Mouse (Mus musculus): ENCODE results near the gene Lix1l. TPM values are rescaled to one million over a fixed set of nuclear protein-coding genes. Genes with fewer than 3 reads are reported as not detected.

Lix1l gene
- polyA plus RNA-seq, 1 experiment from 2014 or later = 7.4 TPM

DNA sequence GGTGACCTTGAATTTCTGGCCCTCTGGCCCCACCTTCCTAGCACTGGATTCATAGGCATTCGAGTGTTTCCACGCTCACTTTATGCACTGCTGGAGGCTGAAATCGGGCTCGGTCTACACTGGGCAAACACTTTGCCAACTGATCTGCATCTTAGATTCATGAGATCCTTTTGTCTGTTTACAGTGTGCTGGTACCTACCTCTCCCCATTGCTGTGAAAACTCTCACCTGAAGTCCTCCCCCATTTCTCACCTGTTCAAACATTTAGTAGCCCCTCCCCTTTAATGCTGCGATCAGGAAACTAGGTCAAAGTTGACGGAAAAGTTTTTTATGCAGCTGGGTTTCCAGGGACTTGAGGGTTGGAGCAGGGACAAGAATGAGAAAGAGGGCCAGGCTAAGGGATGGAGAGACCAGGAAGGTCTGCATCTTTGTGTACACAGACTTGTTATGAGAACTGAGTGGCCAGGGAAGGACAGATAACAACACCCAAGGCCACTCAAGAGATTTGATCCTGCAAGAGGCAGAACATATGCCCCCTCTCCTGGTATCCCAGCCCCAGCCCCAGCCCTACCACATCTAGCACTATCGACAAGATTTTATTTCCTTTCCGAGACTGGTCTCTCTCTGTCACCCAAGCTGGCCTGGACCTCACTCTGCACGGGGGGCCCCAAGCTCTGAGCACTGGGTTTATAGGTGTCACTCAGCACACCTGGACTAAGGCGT lies 36.9 kb upstream of the Lix1l start:
- Histone ChIP-seq H3K9ac (ENCODE audit: low read length) (no peak overlapping the region), H3K27ac (ENCODE audit: low read depth, low read length) (no peak overlapping the region)
- 84% methylated on average over 10 of the region's 10 CpGs for WGBS

DNA sequence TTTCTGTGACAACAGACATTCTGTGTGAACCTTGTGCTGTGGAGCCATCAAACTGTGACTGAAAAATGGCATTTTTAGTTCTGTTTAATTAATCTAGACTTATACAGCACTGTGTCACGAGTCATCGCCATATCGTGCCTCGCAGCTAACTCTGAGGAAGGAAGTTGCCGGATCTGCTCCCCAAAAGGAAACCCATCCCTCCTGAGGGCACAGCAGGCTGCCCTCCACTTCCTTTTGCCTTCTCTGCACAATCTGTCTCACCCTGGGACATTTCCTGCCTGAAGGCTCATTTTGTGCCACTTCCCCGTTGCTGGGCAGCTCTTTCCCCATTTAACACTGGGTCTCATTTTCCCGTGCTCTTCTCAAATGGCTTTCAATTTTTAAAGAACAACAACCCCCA lies 36.3 kb upstream of the Lix1l start:
- no peak for DNase-seq (ENCODE audit: low spot score)
- Histone ChIP-seq H3K4me1 (ENCODE audit: control insufficient read depth, insufficient read depth, low read length) (peaks cover 15% of the 10 kb centered on the region), H3K36me3 (ENCODE audit: control insufficient read depth, insufficient read depth, low read length) (peaks cover 19% of the 10 kb centered on the region), H3K27me3 (replicated peaks; ENCODE audit: control insufficient read depth, insufficient read depth, low read length) (no peaks in the 10 kb centered on the region), H3K4me2 (ENCODE audit: low read length) (no peak overlapping the region), H3K9ac (ENCODE audit: low read length) (no peak overlapping the region), H3K4me3 (ENCODE audit: low read depth, low read length) (no peak overlapping the region), H3K27ac (ENCODE audit: low read depth, low read length) (no peak overlapping the region), H3K9me3 (replicated peaks; ENCODE audit: control insufficient read depth, low read length) (no peaks in the 10 kb centered on the region)
- no peak for ATAC-seq
- 86% methylated on average over 7 of the region's 7 CpGs for WGBS

More for the DNA sequence above, 36.9 kb upstream of the Lix1l start:
- ATAC-seq (no peak), DNase-seq (ENCODE audit: low spot score) (no peak)
- Histone ChIP-seq H3K4me2 (ENCODE audit: low read length) (no peak overlapping the region), H3K4me1 (ENCODE audit: control insufficient read depth, insufficient read depth, low read length) (peaks cover 20% of the 10 kb centered on the region), H3K4me3 (ENCODE audit: low read depth, low read length) (no peak overlapping the region), H3K36me3 (ENCODE audit: control insufficient read depth, insufficient read depth, low read length) (peaks cover 22% of the 10 kb centered on the region), H3K9me3 (replicated peaks; ENCODE audit: control insufficient read depth, low read length) (no peaks in the 10 kb centered on the region), H3K27me3 (replicated peaks; ENCODE audit: control insufficient read depth, insufficient read depth, low read length) (no peaks in the 10 kb centered on the region)

DNA sequence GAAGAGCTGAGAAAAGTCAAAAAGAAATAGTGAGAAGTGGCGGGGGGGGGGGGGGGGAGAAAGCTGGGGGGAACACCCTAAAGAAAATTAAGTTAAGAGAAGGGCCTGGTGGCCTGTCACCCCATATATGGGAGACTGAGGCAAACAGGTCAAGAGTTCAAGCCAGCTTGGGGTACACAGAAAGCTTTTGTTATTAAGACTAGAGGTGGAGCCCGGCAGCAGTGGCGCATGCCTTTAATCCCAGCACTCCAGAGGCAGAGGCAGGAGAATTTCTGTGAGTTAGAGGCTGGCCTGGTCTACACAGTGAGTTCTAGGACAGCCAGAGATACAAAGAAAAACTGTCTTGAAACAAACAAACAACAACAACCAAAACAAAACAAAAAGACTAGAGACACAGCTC lies 35.8 kb upstream of the Lix1l start:
- peaks cover 15% of the 10 kb centered on the region for H3K36me3 ChIP-seq (ENCODE audit: control insufficient read depth, insufficient read depth, low read length)
- H3K4me3 ChIP-seq (ENCODE audit: low read depth, low read length) = no peak overlapping the region
- WGBS = 80% methylated on average over 3 of the region's 3 CpGs
- H3K27me3 ChIP-seq (replicated peaks; ENCODE audit: control insufficient read depth, insufficient read depth, low read length) = no peaks in the 10 kb centered on the region
- H3K4me1 ChIP-seq (ENCODE audit: control insufficient read depth, insufficient read depth, low read length) = peaks cover 10% of the 10 kb centered on the region
- no peak for ATAC-seq
- no peak overlapping the region for H3K27ac ChIP-seq (ENCODE audit: low read depth, low read length)
- no peak overlapping the region for H3K4me2 ChIP-seq (ENCODE audit: low read length)
- DNase-seq (ENCODE audit: low spot score) = no peak
- H3K9me3 ChIP-seq (replicated peaks; ENCODE audit: control insufficient read depth, low read length) = no peaks in the 10 kb centered on the region
- no peak overlapping the region for H3K9ac ChIP-seq (ENCODE audit: low read length)

DNA sequence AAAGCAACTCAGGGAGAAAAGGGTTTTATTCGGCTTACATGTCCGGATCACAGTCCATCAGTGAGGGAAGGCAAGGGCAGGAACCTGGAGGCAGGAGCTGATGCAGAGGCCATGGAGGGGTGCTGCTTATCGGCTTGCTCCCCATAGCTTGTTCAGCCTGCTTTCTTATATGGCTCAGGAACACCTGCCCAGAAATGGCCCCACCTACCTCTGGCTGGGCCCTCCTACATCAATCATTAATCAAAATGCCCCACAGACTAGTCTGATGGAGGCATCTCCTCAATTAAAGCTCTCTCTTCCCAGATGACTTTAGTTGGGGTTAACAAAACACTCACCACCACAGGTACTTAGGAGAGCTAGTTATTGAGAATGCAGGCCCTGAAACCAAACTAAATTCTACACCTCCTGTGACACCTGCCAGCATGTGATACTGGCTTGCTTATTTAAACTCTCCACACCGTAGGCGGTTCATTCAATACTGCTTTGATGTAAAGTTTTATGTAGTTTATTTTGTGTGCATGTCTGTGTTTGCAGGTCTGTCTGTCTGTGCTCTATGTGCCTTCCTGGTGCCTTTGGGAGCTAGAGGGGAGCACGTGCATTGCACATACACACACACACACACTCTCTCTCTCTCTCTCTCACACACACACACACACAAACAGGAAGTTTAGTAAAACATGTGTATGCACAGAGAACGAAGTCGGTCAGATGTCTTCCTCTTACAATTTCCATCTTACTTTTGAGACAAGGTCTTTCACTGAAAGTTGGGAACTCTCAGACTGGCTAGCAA lies 34.1 kb upstream of the Lix1l start:
- no peak overlapping the region for H3K27ac ChIP-seq (ENCODE audit: low read depth, low read length)
- no peak for DNase-seq (ENCODE audit: low spot score)
- H3K4me1 ChIP-seq (ENCODE audit: control insufficient read depth, insufficient read depth, low read length) = no peaks in the 10 kb centered on the region
- H3K4me2 ChIP-seq (ENCODE audit: low read length) = no peak overlapping the region
- WGBS = 86% methylated on average over 8 of the region's 8 CpGs
- no peak overlapping the region for H3K9ac ChIP-seq (ENCODE audit: low read length)
- no peaks in the 10 kb centered on the region for H3K9me3 ChIP-seq (replicated peaks; ENCODE audit: control insufficient read depth, low read length)
- ATAC-seq = no peak
- no peaks in the 10 kb centered on the region for H3K27me3 ChIP-seq (replicated peaks; ENCODE audit: control insufficient read depth, insufficient read depth, low read length)
- no peak overlapping the region for H3K4me3 ChIP-seq (ENCODE audit: low read depth, low read length)
- no peaks in the 10 kb centered on the region for H3K36me3 ChIP-seq (ENCODE audit: control insufficient read depth, insufficient read depth, low read length)

DNA sequence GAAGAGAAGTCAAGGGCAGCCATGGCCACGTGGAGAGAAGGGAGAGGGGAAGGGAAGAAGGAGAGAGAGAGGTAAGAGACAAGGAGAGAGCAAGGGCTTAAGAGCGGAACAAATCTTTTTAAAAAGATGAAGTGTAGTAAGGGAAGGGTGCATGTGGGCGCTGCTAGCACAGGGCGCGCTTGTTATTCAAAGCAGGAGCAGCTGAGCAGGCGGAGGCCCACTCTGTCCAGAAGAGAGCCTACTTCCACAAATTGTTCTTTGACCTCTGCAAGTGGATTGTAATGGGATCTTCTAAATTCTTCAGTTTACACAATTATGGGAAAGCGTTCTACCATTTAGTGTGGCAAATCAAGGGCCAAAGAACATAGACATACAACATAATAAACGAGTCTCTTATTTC lies 32.3 kb upstream of the Lix1l start:
- no peaks in the 10 kb centered on the region for H3K9me3 ChIP-seq (replicated peaks; ENCODE audit: control insufficient read depth, low read length)
- no peak for ATAC-seq
- no peaks in the 10 kb centered on the region for H3K27me3 ChIP-seq (replicated peaks; ENCODE audit: control insufficient read depth, insufficient read depth, low read length)
- no peak overlapping the region for H3K27ac ChIP-seq (ENCODE audit: low read depth, low read length)
- no peak for DNase-seq (ENCODE audit: low spot score)
- WGBS = 84% methylated on average over 8 of the region's 8 CpGs
- no peaks in the 10 kb centered on the region for H3K36me3 ChIP-seq (ENCODE audit: control insufficient read depth, insufficient read depth, low read length)
- H3K4me1 ChIP-seq (ENCODE audit: control insufficient read depth, insufficient read depth, low read length) = no peaks in the 10 kb centered on the region
- no peak overlapping the region for H3K4me2 ChIP-seq (ENCODE audit: low read length)
- H3K9ac ChIP-seq (ENCODE audit: low read length) = no peak overlapping the region
- no peak overlapping the region for H3K4me3 ChIP-seq (ENCODE audit: low read depth, low read length)

DNA sequence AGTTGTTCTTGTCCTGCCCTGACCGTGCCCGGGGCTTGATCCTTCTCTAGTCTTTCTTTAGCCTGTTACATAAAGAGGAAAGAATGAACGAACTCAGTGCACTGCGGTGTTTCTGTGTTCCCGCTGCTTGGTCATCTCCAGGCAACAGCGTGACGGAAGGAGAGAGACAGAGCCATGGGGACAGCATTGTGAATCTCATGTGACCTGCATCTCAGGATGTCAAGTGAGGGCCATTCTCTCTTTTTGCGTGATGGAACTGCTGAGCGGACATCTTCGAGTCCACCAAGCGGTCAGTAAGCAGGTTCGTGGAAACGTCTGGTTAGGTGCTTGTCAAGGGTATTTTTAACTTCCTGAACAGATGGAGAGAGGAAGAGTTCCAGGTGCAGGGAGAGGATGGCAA lies 31.4 kb upstream of the Lix1l start:
- WGBS = 92% methylated on average over 13 of the region's 13 CpGs
- Histone ChIP-seq H3K36me3 (ENCODE audit: control insufficient read depth, insufficient read depth, low read length) (no peaks in the 10 kb centered on the region), H3K9me3 (replicated peaks; ENCODE audit: control insufficient read depth, low read length) (no peaks in the 10 kb centered on the region), H3K27ac (ENCODE audit: low read depth, low read length) (no peak overlapping the region), H3K4me2 (ENCODE audit: low read length) (no peak overlapping the region), H3K4me1 (ENCODE audit: control insufficient read depth, insufficient read depth, low read length) (no peaks in the 10 kb centered on the region), H3K27me3 (replicated peaks; ENCODE audit: control insufficient read depth, insufficient read depth, low read length) (no peaks in the 10 kb centered on the region), H3K9ac (ENCODE audit: low read length) (no peak overlapping the region), H3K4me3 (ENCODE audit: low read depth, low read length) (no peak overlapping the region)
- no peak for ATAC-seq
- no peak for DNase-seq (ENCODE audit: low spot score)

DNA sequence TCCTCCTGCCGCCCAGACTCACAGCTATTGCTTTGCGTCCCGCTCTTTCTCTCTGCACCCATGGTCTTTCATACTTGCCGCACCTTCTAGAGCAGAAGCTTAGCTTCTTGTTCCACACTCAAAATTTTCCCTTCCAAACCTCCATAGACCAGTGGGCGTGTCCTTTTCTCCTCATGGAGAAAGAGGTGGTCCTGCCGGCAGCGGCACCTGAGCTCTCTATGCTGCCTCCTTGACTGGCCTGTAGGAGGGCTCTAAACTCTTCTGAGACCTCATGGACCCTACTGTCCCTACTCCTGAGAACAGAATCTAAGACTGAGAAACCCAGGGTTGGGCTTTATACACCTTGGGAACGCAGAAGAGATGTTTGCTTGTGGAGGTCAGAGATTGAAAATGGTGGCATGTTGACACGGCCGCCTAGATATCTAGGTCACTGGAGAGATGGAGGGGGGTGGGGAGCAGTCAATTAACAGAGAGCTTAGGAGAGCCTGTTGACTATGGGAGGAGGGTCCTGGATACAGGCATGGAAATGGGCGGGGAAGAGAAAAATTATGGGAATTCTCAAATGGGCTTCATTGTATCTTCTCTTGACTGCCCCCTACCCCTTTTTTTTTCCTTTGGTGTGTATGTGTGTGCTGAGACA lies 30.9 kb upstream of the Lix1l start:
- Histone ChIP-seq H3K36me3 (ENCODE audit: control insufficient read depth, insufficient read depth, low read length) (no peaks in the 10 kb centered on the region), H3K4me3 (ENCODE audit: low read depth, low read length) (no peak overlapping the region), H3K27me3 (replicated peaks; ENCODE audit: control insufficient read depth, insufficient read depth, low read length) (no peaks in the 10 kb centered on the region), H3K4me1 (ENCODE audit: control insufficient read depth, insufficient read depth, low read length) (no peaks in the 10 kb centered on the region), H3K4me2 (ENCODE audit: low read length) (no peak overlapping the region), H3K9me3 (replicated peaks; ENCODE audit: control insufficient read depth, low read length) (no peaks in the 10 kb centered on the region), H3K9ac (ENCODE audit: low read length) (no peak overlapping the region), H3K27ac (ENCODE audit: low read depth, low read length) (no peak overlapping the region)
- DNase-seq (ENCODE audit: low spot score) = no peak
- 92% methylated on average over 11 of the region's 11 CpGs for WGBS
- ATAC-seq = no peak

DNA sequence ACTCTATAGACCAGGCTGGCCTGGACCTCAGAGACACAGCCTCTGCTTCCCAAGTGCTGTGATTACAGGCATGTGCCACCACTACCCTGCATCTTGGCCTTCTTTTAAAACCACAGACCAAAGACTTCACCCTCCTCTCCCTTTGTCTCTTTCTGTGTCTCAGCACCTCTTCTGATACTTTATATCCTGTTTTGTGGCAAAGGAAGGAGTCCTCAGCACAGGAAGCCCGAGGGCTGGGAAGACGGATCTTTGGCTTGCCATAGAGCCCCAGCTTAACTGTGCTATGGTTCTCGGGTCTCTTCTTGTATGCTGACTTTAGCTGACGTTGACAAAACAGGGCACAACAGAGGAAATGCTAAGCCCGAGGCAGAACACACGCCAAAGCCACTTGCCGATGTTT lies 30.3 kb upstream of the Lix1l start:
- H3K4me2 ChIP-seq (ENCODE audit: low read length) = no peak overlapping the region
- no peak overlapping the region for H3K4me3 ChIP-seq (ENCODE audit: low read depth, low read length)
- H3K4me1 ChIP-seq (ENCODE audit: control insufficient read depth, insufficient read depth, low read length) = no peaks in the 10 kb centered on the region
- no peak for DNase-seq (ENCODE audit: low spot score)
- H3K27ac ChIP-seq (ENCODE audit: low read depth, low read length) = no peak overlapping the region
- no peaks in the 10 kb centered on the region for H3K27me3 ChIP-seq (replicated peaks; ENCODE audit: control insufficient read depth, insufficient read depth, low read length)
- 78% methylated on average over 7 of the region's 7 CpGs for WGBS
- ATAC-seq = no peak
- no peak overlapping the region for H3K9ac ChIP-seq (ENCODE audit: low read length)
- H3K36me3 ChIP-seq (ENCODE audit: control insufficient read depth, insufficient read depth, low read length) = no peaks in the 10 kb centered on the region
- H3K9me3 ChIP-seq (replicated peaks; ENCODE audit: control insufficient read depth, low read length) = no peaks in the 10 kb centered on the region

DNA sequence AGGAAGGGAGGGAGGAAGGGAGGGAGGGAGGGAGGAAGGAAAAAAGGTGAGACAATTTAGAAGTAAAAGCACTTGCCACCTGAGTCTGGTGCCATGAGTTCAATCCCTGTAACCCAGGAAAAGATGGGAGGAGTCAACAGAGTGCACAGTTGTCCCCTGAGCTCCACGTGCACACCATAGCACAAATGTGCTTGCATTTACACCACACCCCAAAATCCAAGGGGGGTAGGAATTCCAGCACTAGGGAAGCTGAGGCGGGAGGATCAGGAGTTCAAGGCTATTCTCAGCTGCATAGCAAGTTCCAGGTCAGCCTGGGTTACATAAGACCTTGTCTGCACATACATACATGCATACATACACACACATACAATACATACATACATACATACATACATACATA lies 29.6 kb upstream of the Lix1l start:
- Histone ChIP-seq H3K27me3 (replicated peaks; ENCODE audit: control insufficient read depth, insufficient read depth, low read length) (no peaks in the 10 kb centered on the region), H3K9me3 (replicated peaks; ENCODE audit: control insufficient read depth, low read length) (no peaks in the 10 kb centered on the region), H3K36me3 (ENCODE audit: control insufficient read depth, insufficient read depth, low read length) (no peaks in the 10 kb centered on the region), H3K9ac (ENCODE audit: low read length) (no peak overlapping the region), H3K4me1 (ENCODE audit: control insufficient read depth, insufficient read depth, low read length) (0 out of 2 replicates have a peak, but pooled peaks cover under 1% of the 10 kb centered on the region), H3K27ac (ENCODE audit: low read depth, low read length) (no peak overlapping the region), H3K4me3 (ENCODE audit: low read depth, low read length) (no peak overlapping the region), H3K4me2 (ENCODE audit: low read length) (no peak overlapping the region)
- ATAC-seq = no peak
- whole genome bisulfite sequencing = 66% methylated on average over 2 of the region's 2 CpGs
- no peak for DNase-seq (ENCODE audit: low spot score)
